Mouse (Mus musculus) lung, embryonic 16.5 days (tissue): ENCODE measurements around the gene Slc25a26. TPM values are rescaled to one million over a fixed set of nuclear protein-coding genes. Genes with fewer than 3 reads are reported as not detected.

Source experiments
- ATAC-seq: fragments of 200-750 bp; cut with Nextera tagmentation; 2 replicates; pipeline ENCODE4 v1.8.0; 2017; ENCODE audit warnings: low read depth, mild to moderate bottlenecking, moderate library complexity
- H3K27ac ChIP-seq: fragments of 300-500 bp; sonication (generic); 2 replicates; pipeline ENCODE4 v1.5.1; 2014; ENCODE audit warnings: mild to moderate bottlenecking, control low read depth, low read length
- H3K27me3 ChIP-seq: fragments of 300-500 bp; sonication (generic); 2 replicates; pipeline ENCODE4 v1.6.1; 2014; ENCODE audit warnings: low read depth, low read length, mixed read lengths; ENCODE audit not compliant: control insufficient read depth, insufficient read depth
- H3K36me3 ChIP-seq: fragments of 300-500 bp; sonication (generic); 2 replicates; pipeline ENCODE4 v1.6.1; 2014; ENCODE audit warnings: low read length; ENCODE audit not compliant: control insufficient read depth, insufficient read depth
- H3K4me1 ChIP-seq: fragments of 300-500 bp; sonication (generic); replicated peaks from 2 replicates; pipeline ENCODE4 v1.6.1; 2014; ENCODE audit warnings: low read length, mixed read lengths; ENCODE audit not compliant: control insufficient read depth, insufficient read depth
- H3K4me2 ChIP-seq: fragments of 300-500 bp; sonication (generic); 2 replicates; pipeline ENCODE4 v1.6.1; 2014; ENCODE audit warnings: low read depth, low read length, control low read depth
- H3K4me3 ChIP-seq: fragments of 300-500 bp; sonication (generic); 2 replicates; pipeline ENCODE4 v1.5.1; 2014; ENCODE audit warnings: mild to moderate bottlenecking, low read length, control low read depth
- H3K9ac ChIP-seq: fragments of 300-500 bp; sonication (generic); 2 replicates; pipeline ENCODE4 v1.6.1; 2014; ENCODE audit warnings: low read length, control low read depth
- H3K9me3 ChIP-seq: fragments of 300-500 bp; sonication (generic); 2 replicates; pipeline ENCODE4 v1.6.1; 2016; ENCODE audit warnings: low read length; ENCODE audit not compliant: control insufficient read depth
- WGBS: fragments of 180-500 bp; shearing (Covaris S2); extraction: QIAGEN DNeasy Blood & Tissue Kit; methylation state at CpG from one replicate; pipeline ENCODE4 v1.1.7; 2014; 5-methylcytosine and 5-hydroxymethylcytosine counted together
- polyA plus RNA-seq: library from polyadenylated mRNA; unstranded; fragments of >200 nt; fragmentation: Nextera tagmentation; extraction: Ambion mirVana; gene quantifications from 2 replicates; pipeline ENCODE4 v1.2.1, GENCODE M21; 2015

Gene Slc25a26
- polyA plus RNA-seq, 1 experiment from 2014 or later, result 8.3 TPM

DNA sequence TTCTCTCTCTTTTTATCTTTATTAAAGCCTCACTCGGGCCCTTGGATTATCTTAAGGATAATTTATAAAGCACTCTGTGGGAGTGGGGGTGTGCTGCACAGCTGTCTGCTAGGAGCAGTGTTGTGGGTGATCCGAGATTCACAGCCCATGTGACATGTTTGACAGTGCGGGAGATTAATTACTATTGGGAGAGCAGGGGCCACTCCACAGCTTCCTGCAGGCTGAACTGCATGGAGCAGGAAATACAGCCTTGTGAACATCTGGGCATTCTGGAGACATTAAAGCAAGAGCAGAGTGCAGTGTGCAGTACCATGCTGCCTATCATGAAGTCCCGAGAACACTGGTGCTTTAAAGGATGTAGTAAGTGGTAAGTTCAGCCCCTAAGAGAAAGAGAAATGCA is 92.6 kb downstream of the Slc25a26 start:
- no peaks in the 10 kb centered on the region; the same call in 1 of the 2 replicates for H3K27me3 ChIP-seq
- peaks cover 6% of the 10 kb centered on the region for H3K4me1 ChIP-seq
- H3K9ac ChIP-seq, result no peak overlapping the region
- ATAC-seq, result peak; percentile 71
- H3K4me3 ChIP-seq, result no peak overlapping the region
- H3K9me3 ChIP-seq, result peaks cover 3% of the 10 kb centered on the region; the same call in 1 of the 2 replicates
- no peak overlapping the region for H3K27ac ChIP-seq
- no peaks in the 10 kb centered on the region for H3K36me3 ChIP-seq
- 13% methylated on average over 4 of the region's 4 CpGs for whole genome bisulfite sequencing
- 0 out of 2 replicates have a peak overlapping the region, but pooled peaks have one; percentile 15 for H3K4me2 ChIP-seq

DNA sequence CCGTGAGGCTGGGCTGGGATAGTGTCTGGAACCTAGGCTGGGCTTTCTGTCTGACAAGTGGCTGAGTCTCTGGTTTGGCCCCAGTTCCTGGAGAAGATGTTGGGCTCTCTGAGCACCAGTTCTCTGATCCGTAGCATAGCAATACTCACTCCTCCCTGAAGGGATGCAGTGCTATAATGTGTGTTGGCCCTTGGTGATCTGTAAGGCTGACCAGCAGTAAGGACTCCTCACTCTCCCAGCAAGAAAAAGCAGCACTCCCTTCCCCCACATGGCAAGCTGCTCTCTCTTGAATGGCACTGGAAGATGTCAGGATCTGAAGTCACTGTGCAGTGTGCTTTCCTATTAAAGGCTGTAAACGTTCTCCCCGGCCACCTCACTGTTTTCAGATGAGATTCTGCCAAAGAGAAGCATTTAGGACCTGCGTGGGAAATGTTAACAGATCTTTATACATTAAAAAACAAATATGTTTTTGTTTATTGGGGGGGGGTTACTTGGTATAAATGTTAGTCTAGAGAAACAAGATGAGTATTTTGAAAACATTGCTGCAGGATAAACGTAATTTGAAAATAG is 94.0 kb downstream of the Slc25a26 start:
- no peak overlapping the region for H3K27ac ChIP-seq
- no peak for ATAC-seq
- no peak overlapping the region for H3K4me3 ChIP-seq
- H3K4me1 ChIP-seq, result peaks cover 6% of the 10 kb centered on the region
- no peak overlapping the region for H3K9ac ChIP-seq
- no peaks in the 10 kb centered on the region; the same call in 1 of the 2 replicates for H3K27me3 ChIP-seq
- H3K36me3 ChIP-seq, result no peaks in the 10 kb centered on the region
- no peaks in the 10 kb centered on the region for H3K9me3 ChIP-seq
- no peak overlapping the region for H3K4me2 ChIP-seq
- WGBS, result 64% methylated on average over 6 of the region's 6 CpGs

- H3K9me3 ChIP-seq, result no peaks in the 10 kb centered on the region
- 65% methylated on average over 11 of the region's 11 CpGs for WGBS
- no peaks in the 10 kb centered on the region for H3K36me3 ChIP-seq
- no peaks in the 10 kb centered on the region; the same call in 1 of the 2 replicates for H3K27me3 ChIP-seq
- no peak for ATAC-seq
- no peak overlapping the region for H3K4me2 ChIP-seq
- peaks cover 6% of the 10 kb centered on the region for H3K4me1 ChIP-seq
- H3K27ac ChIP-seq, result no peak overlapping the region
- no peak overlapping the region for H3K4me3 ChIP-seq
- H3K9ac ChIP-seq, result no peak overlapping the region
These were observed 94.6 kb downstream of the Slc25a26 start for GRCm38 (mm10) chr6:94594711-94595110.

GRCm38 (mm10) chr6:94595206-94595605 is 95.1 kb downstream of the Slc25a26 start:
- Histone ChIP-seq H3K4me3 (no peak overlapping the region), H3K27me3 (no peaks in the 10 kb centered on the region; the same call in 1 of the 2 replicates), H3K27ac (no peak overlapping the region), H3K9ac (no peak overlapping the region), H3K4me1 (peaks cover 6% of the 10 kb centered on the region), H3K9me3 (no peaks in the 10 kb centered on the region), H3K4me2 (no peak overlapping the region), H3K36me3 (no peaks in the 10 kb centered on the region)
- ATAC-seq, result no peak
- WGBS, result 72% methylated on average over 5 of the region's 5 CpGs

DNA sequence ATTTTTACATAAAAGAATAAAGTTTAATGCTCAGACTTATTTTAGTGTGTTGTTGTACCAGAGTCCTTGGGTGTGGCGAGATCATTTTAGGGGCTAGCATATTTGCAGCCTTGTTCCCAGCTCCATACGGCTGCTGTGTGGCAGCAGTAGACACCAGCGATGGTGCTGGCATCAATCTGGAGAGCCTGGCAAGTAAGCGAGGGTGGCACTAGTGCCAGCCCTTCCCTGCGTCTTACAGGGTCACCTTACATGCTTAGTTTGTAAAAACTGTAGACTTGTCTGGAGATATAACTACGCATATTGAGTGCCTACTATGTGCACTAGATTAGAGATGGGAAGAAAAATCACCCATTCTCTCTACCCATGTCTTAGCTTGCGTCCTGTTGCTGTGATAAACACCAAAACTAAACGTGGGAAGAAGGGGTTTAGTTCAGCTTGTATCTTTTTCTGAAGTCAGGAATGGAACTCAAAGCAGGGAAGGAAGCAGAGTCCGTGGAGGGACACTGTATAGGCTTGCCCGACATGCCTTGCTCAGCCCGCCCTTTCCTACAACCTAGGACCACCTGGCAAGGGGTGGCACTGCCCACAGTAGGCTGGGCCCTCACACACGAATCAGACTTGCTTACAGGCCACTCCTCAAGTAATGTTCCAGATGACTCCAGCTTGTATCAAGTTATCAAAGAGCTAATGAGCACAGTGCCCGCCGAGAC is 96.1 kb downstream of the Slc25a26 start:
- H3K36me3 ChIP-seq, result no peaks in the 10 kb centered on the region
- no peaks in the 10 kb centered on the region for H3K9me3 ChIP-seq
- peaks cover 6% of the 10 kb centered on the region for H3K4me1 ChIP-seq
- no peak overlapping the region for H3K4me3 ChIP-seq
- no peak overlapping the region for H3K4me2 ChIP-seq
- H3K27me3 ChIP-seq, result no peaks in the 10 kb centered on the region; the same call in 1 of the 2 replicates
- H3K27ac ChIP-seq, result no peak overlapping the region
- H3K9ac ChIP-seq, result no peak overlapping the region
- 87% methylated on average over 14 of the region's 14 CpGs for WGBS
- no peak for ATAC-seq

- 66% methylated on average over 10 of the region's 10 CpGs for WGBS
- H3K9ac ChIP-seq, result no peak overlapping the region
- no peak overlapping the region for H3K4me3 ChIP-seq
- H3K27me3 ChIP-seq, result no peaks in the 10 kb centered on the region
- no peaks in the 10 kb centered on the region for H3K9me3 ChIP-seq
- peaks cover 6% of the 10 kb centered on the region for H3K4me1 ChIP-seq
- no peak for ATAC-seq
- no peaks in the 10 kb centered on the region for H3K36me3 ChIP-seq
- H3K27ac ChIP-seq, result no peak overlapping the region
- no peak overlapping the region for H3K4me2 ChIP-seq
These were observed 96.8 kb downstream of the Slc25a26 start for GRCm38 (mm10) chr6:94596761-94597485.

DNA sequence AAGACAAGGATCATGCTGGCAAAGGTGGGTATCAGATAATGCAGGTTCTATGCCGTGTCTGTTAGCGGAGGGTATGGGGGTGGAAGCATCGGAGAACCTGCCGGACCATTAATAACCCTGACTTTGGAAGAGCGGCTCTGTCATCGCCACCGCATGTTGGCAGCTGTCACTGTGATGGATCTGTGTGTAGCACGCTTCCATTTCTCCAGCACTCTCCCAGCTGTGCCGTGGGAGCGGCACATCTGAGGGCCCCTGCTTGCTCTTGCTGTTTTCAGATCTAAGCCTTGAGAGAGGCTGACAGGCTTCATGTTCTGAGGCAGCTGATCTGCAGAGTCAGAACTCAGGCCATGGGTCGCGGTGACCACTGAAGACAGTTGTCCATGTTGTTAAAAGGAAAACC is 98.3 kb downstream of the Slc25a26 start:
- Histone ChIP-seq H3K9me3 (no peaks in the 10 kb centered on the region), H3K4me2 (no peak overlapping the region), H3K4me3 (no peak overlapping the region), H3K36me3 (0 out of 2 replicates have a peak, but pooled peaks cover 2% of the 10 kb centered on the region), H3K27ac (no peak overlapping the region), H3K9ac (no peak overlapping the region), H3K4me1 (no peaks in the 10 kb centered on the region), H3K27me3 (no peaks in the 10 kb centered on the region)
- WGBS, result 62% methylated on average over 12 of the region's 12 CpGs
- ATAC-seq, result no peak

GRCm38 (mm10) chr6:94599016-94599415 is 98.9 kb downstream of the Slc25a26 start:
- Histone ChIP-seq H3K27me3 (no peaks in the 10 kb centered on the region), H3K4me2 (no peak overlapping the region), H3K4me1 (no peaks in the 10 kb centered on the region), H3K4me3 (no peak overlapping the region), H3K27ac (no peak overlapping the region), H3K36me3 (0 out of 2 replicates have a peak, but pooled peaks cover 2% of the 10 kb centered on the region), H3K9ac (no peak overlapping the region), H3K9me3 (no peaks in the 10 kb centered on the region)
- WGBS, result 84% methylated on average over 13 of the region's 13 CpGs
- ATAC-seq, result no peak

DNA sequence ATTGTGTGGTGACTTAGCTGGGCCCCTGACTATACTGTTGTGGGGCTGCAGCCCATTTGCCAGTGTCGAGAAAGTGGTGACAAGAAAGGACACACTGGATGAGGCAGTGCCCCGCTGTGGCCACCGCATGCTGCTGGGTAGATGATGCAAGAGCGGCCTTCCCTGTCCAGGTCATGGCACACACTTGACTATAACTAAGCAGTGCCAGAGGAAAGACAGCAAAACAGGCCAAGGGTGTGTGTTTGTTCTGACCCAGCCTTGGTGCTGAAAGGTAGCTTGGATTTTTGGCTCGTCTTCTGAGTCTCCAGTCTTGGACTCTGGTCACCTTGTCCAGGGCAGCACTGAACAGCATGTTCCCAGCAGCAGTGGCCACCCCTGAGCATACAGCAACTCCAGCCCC is 101.0 kb downstream of the Slc25a26 start:
- H3K9ac ChIP-seq, result no peak overlapping the region
- H3K36me3 ChIP-seq, result peaks cover 2% of the 10 kb centered on the region; the same call in 1 of the 2 replicates
- WGBS, result 75% methylated on average over 5 of the region's 5 CpGs
- no peaks in the 10 kb centered on the region for H3K9me3 ChIP-seq
- H3K4me1 ChIP-seq, result no peaks in the 10 kb centered on the region
- H3K27me3 ChIP-seq, result no peaks in the 10 kb centered on the region
- H3K4me3 ChIP-seq, result no peak overlapping the region
- H3K27ac ChIP-seq, result no peak overlapping the region
- no peak for ATAC-seq
- H3K4me2 ChIP-seq, result no peak overlapping the region
